Mouse (Mus musculus) midbrain, embryonic 11.5 days (tissue): Measurements from ENCODE around the gene Rbm6. TPM values are rescaled to one million over a fixed set of nuclear protein-coding genes. Genes with fewer than 3 reads are reported as not detected.

ENCODE experiments used
- ATAC-seq: fragments of 200-750 bp; cut with Nextera tagmentation; 2 replicates; pipeline ENCODE4 v1.8.0; 2017; ENCODE audit warnings: moderate TSS enrichment, moderate library complexity; ENCODE audit not compliant: low FRiP score
- DNase-seq: peaks from one replicate; pipeline ENCODE4 v3.0.0; 2015; ENCODE audit warnings: low spot score; ENCODE audit errors: missing footprints
- H3K27ac ChIP-seq: fragments of 300-500 bp; sonication (generic); 2 replicates; pipeline ENCODE4 v1.5.1; 2014; ENCODE audit warnings: low read depth, low read length
- H3K27me3 ChIP-seq: fragments of 300-500 bp; sonication (generic); 2 replicates; pipeline ENCODE4 v1.6.1; 2014; ENCODE audit warnings: mild to moderate bottlenecking, low read length, moderate library complexity, mixed read lengths; ENCODE audit not compliant: control insufficient read depth, insufficient read depth
- H3K36me3 ChIP-seq: fragments of 300-500 bp; sonication (generic); 2 replicates; pipeline ENCODE4 v1.6.1; 2014; ENCODE audit warnings: mild to moderate bottlenecking, low read length, moderate library complexity, mixed read lengths; ENCODE audit not compliant: control insufficient read depth, insufficient read depth
- H3K4me1 ChIP-seq: fragments of 300-500 bp; sonication (generic); 2 replicates; pipeline ENCODE4 v1.6.1; 2014; ENCODE audit warnings: low read length; ENCODE audit not compliant: control insufficient read depth, insufficient read depth
- H3K4me2 ChIP-seq: fragments of 300-500 bp; sonication (generic); 2 replicates; pipeline ENCODE4 v1.6.1; 2014; ENCODE audit warnings: mild to moderate bottlenecking, moderate library complexity
- H3K4me3 ChIP-seq: fragments of 300-500 bp; sonication (generic); 2 replicates; pipeline ENCODE4 v1.5.1; 2014; ENCODE audit warnings: low read depth, low read length
- H3K9ac ChIP-seq: fragments of 300-500 bp; sonication (generic); 2 replicates; pipeline ENCODE4 v1.6.1; 2014; ENCODE audit warnings: low read length
- H3K9me3 ChIP-seq: fragments of 300-500 bp; sonication (generic); 2 replicates; pipeline ENCODE4 v1.6.1; 2016; ENCODE audit warnings: low read length; ENCODE audit not compliant: control insufficient read depth
- WGBS: fragments of 180-500 bp; shearing (Covaris S2); extraction: QIAGEN DNeasy Blood & Tissue Kit; methylation state at CpG from one replicate; pipeline ENCODE4 v1.1.7; 2014; 5-methylcytosine and 5-hydroxymethylcytosine counted together
- polyA plus RNA-seq: library from polyadenylated mRNA; unstranded; fragments of >200 nt; fragmentation: Nextera tagmentation; extraction: Ambion mirVana; gene quantifications from 2 replicates; pipeline ENCODE4 v1.2.1, GENCODE M21; 2014

Gene Rbm6
- polyA plus RNA-seq, 1 experiment from 2014 or later, result 104 TPM

- Histone ChIP-seq H3K9ac (no peak overlapping the region), H3K9me3 (no peaks in the 10 kb centered on the region), H3K27me3 (no peaks in the 10 kb centered on the region), H3K4me3 (no peak overlapping the region), H3K36me3 (peaks cover 7% of the 10 kb centered on the region; the same call in 1 of the 2 replicates), H3K27ac (no peak overlapping the region), H3K4me2 (no peak overlapping the region), H3K4me1 (no peaks in the 10 kb centered on the region)
- WGBS, result 89% methylated on average over 2 of the region's 2 CpGs
- DNase-seq (peak; percentile 68), ATAC-seq (no peak)
Observed at GRCm38 (mm10) chr9:107842709-107843108, 30.3 kb downstream of the Rbm6 start.

- no peak for ATAC-seq
- peak; percentile 59 for DNase-seq
- H3K4me2 ChIP-seq, result no peak overlapping the region
- H3K27me3 ChIP-seq, result no peaks in the 10 kb centered on the region
- 90% methylated on average over 1 of the region's 1 CpGs for WGBS
- H3K27ac ChIP-seq, result no peak overlapping the region
- H3K9ac ChIP-seq, result no peak overlapping the region
- H3K4me3 ChIP-seq, result no peak overlapping the region
- no peaks in the 10 kb centered on the region for H3K4me1 ChIP-seq
- H3K9me3 ChIP-seq, result no peaks in the 10 kb centered on the region
- no peaks in the 10 kb centered on the region for H3K36me3 ChIP-seq
Observed at GRCm38 (mm10) chr9:107838869-107839268, 34.2 kb downstream of the Rbm6 start.

GRCm38 (mm10) chr9:107833826-107834225 lies 39.2 kb downstream of the Rbm6 start:
- H3K27me3 ChIP-seq, result no peaks in the 10 kb centered on the region
- DNase-seq, result peak; percentile 19
- ATAC-seq, result no peak
- H3K27ac ChIP-seq, result no peak overlapping the region
- H3K9me3 ChIP-seq, result no peaks in the 10 kb centered on the region
- H3K9ac ChIP-seq, result no peak overlapping the region
- no peaks in the 10 kb centered on the region for H3K4me1 ChIP-seq
- peaks cover 2% of the 10 kb centered on the region; the same call in 1 of the 2 replicates for H3K36me3 ChIP-seq
- 89% methylated on average over 3 of the region's 3 CpGs for WGBS
- no peak overlapping the region for H3K4me3 ChIP-seq
- no peak overlapping the region for H3K4me2 ChIP-seq

- Histone ChIP-seq H3K9me3 (no peaks in the 10 kb centered on the region), H3K27ac (no peak overlapping the region), H3K4me2 (no peak overlapping the region), H3K4me3 (no peak overlapping the region), H3K4me1 (no peaks in the 10 kb centered on the region), H3K27me3 (no peaks in the 10 kb centered on the region), H3K9ac (no peak overlapping the region), H3K36me3 (peaks cover 4% of the 10 kb centered on the region; the same call in 1 of the 2 replicates)
- DNase-seq, result peak; percentile 39
- ATAC-seq, result no peak
Observed at GRCm38 (mm10) chr9:107831765-107832164, 41.3 kb downstream of the Rbm6 start.

- H3K9me3 ChIP-seq, result no peaks in the 10 kb centered on the region
- H3K27me3 ChIP-seq, result no peaks in the 10 kb centered on the region
- no peak overlapping the region for H3K9ac ChIP-seq
- H3K4me3 ChIP-seq, result no peak overlapping the region
- no peak for ATAC-seq
- WGBS, result 100% methylated on average over 1 of the region's 1 CpGs
- H3K4me1 ChIP-seq, result no peaks in the 10 kb centered on the region
- H3K36me3 ChIP-seq, result peaks cover 5% of the 10 kb centered on the region; the same call in 1 of the 2 replicates
- DNase-seq, result no peak
- H3K27ac ChIP-seq, result no peak overlapping the region
- H3K4me2 ChIP-seq, result no peak overlapping the region
Observed at GRCm38 (mm10) chr9:107812132-107812531, 60.9 kb downstream of the Rbm6 start.

- DNase-seq, result peak; percentile 45
- Histone ChIP-seq H3K36me3 (peaks cover 5% of the 10 kb centered on the region; the same call in 1 of the 2 replicates), H3K9me3 (no peaks in the 10 kb centered on the region), H3K9ac (no peak overlapping the region), H3K27ac (no peak overlapping the region), H3K4me1 (no peaks in the 10 kb centered on the region), H3K27me3 (no peaks in the 10 kb centered on the region), H3K4me3 (no peak overlapping the region), H3K4me2 (no peak overlapping the region)
- ATAC-seq, result no peak
- WGBS, result 96% methylated on average over 2 of the region's 2 CpGs
Observed at GRCm38 (mm10) chr9:107810985-107811384, 62.1 kb downstream of the Rbm6 start.

GRCm38 (mm10) chr9:107791714-107792113 lies 81.3 kb downstream of the Rbm6 start:
- ATAC-seq (no peak), DNase-seq (no peak)
- Histone ChIP-seq H3K9me3 (no peaks in the 10 kb centered on the region), H3K4me2 (no peak overlapping the region), H3K9ac (no peak overlapping the region), H3K27ac (no peak overlapping the region), H3K36me3 (peaks cover 14% of the 10 kb centered on the region), H3K4me3 (no peak overlapping the region), H3K27me3 (no peaks in the 10 kb centered on the region), H3K4me1 (no peaks in the 10 kb centered on the region)
- WGBS, result 90% methylated on average over 6 of the region's 6 CpGs

- no peak overlapping the region for H3K9ac ChIP-seq
Observed at GRCm38 (mm10) chr9:107782536-107783203, 90.4 kb downstream of the Rbm6 start.

GRCm38 (mm10) chr9:107776809-107777208 lies 96.2 kb downstream of the Rbm6 start:
- Histone ChIP-seq H3K36me3 (peaks cover 29% of the 10 kb centered on the region), H3K27me3 (no peaks in the 10 kb centered on the region), H3K4me2 (no peak overlapping the region), H3K4me1 (no peaks in the 10 kb centered on the region), H3K4me3 (no peak overlapping the region), H3K9me3 (no peaks in the 10 kb centered on the region), H3K9ac (no peak overlapping the region), H3K27ac (no peak overlapping the region)
- ATAC-seq (no peak), DNase-seq (no peak)

More at GRCm38 (mm10) chr9:107782536-107783203, 90.4 kb downstream of the Rbm6 start:
- Histone ChIP-seq H3K4me3 (no peak overlapping the region), H3K4me1 (no peaks in the 10 kb centered on the region), H3K36me3 (peaks cover 27% of the 10 kb centered on the region), H3K9me3 (no peaks in the 10 kb centered on the region), H3K27ac (no peak overlapping the region), H3K27me3 (no peaks in the 10 kb centered on the region), H3K4me2 (no peak overlapping the region)
- 94% methylated on average over 11 of the region's 11 CpGs for WGBS
- ATAC-seq (no peak), DNase-seq (no peak)
